Mouse (Mus musculus) urinary bladder, postnatal 36 days (tissue): ENCODE data around the gene Lin54.
A peak's percentile ranks its signal among the peaks of the same experiment; 100 is the strongest.

Source experiments
- DNase-seq, 2 experiments: peaks; one replicate each; pipeline ENCODE4 v3.0.0; 2022; ENCODE audit warnings: low spot score in 2 of 2, mixed read lengths in 1 of 2

Gene Lin54

DNA sequence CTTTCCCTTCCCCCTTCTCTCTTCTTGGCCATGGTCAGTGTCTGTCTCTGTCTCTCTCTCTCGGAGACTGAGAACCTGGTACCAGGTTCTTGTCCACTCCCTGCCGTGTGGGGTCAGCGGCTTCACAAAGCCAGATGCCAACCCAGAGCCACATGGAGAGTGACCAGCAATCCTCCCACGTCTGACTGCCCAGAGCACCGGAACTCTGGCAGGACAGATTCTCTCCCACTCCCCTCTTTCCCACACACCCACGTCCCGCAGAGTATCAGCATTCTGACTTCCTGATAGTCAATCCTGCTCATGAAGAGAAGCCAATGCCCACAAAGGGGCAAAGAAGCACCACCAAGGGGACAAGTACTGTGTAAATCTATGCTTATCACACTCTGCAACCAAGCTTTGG, 76.8 kb downstream of the Lin54 start:
- DNase-seq = no peak

DNA sequence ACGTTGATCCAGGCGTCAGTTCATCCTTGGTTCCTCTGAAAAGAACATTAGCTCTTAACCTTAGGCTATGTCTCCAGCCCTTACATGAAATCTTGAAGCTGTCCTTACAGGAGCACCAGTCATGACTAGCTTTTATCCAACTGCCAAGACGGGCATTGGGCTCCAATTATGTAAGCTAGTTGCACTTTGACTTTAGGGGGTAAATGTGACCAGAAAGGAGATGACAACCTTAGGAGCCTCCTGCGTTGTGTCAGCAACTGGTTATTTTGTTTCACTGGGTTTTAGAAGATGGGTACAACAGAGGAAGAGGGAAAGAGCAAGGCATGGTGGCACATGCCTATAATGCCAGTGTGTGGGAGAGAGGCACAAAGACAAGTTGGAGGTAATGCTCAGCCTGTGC, 81.6 kb downstream of the Lin54 start:
- DNase-seq = no peak

DNA sequence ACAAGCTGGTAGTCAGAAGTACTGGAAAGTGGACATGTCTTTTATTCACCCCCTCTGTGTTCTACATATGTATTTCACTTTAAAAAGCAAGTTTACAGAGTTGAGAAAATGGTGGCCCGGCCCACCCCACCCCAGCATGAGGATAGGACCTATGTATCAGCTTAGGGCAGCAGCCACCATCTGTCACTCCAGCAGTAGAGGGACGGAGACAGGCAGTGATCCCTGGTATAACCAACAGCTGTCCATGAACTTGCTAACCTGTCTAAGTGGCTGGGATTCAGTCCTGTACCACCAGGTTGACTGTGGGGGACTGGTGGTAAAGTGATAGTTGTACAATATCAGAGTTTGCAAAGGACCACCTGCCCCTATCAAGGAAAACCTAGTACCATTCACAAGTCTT, 82.4 kb downstream of the Lin54 start:
- DNase-seq = no peak

DNA sequence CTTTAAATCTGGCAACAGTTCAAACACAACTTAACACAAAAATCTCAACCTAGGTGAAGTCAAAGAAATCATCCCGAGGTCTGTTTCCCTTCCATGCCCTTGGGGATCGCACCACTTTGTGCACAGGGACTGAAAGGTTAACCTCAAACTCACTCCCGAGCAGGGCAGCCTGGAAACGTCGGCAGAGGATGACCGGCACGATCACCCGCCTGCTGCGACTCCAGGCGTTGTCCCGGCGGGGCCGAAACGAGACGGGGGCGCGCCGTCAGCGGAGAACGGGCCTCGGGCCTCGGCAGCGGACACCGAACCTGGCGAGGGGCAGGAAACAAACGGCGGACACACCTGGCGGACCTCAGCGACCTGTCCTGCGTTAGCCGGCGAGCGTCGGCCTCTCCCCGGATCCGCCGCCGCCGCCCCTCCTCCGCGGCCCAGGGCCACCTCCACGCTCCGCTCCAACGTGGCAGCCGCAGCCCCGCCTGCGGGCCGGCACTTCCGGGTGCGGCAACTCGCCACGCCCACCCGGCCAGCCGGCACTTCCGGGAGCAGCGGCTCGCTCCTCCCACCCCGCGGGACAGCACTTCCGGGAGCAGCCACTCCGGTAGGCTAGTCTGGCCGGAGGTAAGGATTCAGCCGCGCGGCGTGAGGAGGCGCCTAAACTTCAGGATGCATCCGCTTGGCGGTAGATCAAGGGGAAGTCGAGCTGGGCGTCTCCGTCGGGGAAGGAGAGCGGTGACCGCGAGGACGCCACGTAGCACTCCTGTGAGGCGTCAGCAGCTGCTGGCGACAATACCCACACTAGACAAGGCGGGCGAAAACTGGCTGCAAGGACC, 84.5 kb downstream of the Lin54 start, which contains the start of gene Sec31a:
Gene Sec31a, minus strand, starts transcription at position 474 of the 830 bp plus-strand sequence.
- DNase-seq = peak; percentile 98

DNA sequence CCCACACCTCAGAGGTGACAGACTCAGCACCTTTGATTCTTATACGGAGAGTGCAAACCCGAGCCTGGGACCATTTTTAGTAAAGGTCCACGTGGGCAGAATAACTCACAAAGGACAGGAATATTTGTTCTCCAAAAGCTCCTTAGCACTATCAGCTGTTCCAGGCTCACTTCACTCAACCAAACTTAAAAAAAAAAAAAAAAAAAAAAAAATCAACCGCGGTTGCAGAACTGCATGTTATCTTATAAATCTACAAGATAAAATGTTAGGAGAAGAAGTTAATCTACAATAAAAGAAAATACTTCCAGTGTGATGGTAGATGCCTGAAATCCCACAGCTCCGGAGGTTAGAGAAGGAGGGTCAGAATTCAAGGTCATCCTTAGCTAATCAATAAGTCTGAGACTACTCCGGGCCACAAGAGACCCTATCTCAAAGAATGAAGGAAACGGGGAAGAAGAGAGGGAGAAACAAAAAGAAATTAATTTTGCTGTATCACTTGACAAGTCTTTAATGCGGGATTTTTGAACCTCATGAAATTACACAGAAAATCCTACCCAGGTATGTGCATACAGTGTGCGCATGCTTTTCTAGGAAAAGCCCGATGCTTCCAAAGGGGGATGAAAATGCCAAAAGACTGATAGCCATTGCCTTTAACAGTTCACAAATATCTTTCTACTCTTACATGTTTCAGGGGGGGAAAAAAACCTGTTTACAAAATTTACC, 85.8 kb downstream of the Lin54 start:
- DNase-seq = no peak

DNA sequence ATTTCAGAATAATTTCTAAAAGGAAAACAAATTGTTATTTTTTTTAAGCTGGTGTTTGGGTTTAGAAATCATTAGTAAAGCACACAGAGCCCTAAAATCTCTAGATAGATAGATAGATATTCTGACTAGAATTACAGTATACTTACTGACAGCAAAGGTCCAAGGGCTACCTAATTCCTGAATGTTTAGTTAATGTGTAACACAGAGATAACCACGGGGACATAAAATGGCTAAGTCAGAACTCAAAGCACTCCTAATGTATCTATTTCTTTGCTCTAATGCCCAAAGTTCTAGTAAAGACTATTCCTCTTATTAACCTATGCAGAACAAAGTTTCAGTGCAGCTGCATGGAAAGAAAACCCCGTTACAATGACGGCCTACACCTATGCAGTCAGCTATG, 87.6 kb downstream of the Lin54 start:
- no peak for DNase-seq

DNA sequence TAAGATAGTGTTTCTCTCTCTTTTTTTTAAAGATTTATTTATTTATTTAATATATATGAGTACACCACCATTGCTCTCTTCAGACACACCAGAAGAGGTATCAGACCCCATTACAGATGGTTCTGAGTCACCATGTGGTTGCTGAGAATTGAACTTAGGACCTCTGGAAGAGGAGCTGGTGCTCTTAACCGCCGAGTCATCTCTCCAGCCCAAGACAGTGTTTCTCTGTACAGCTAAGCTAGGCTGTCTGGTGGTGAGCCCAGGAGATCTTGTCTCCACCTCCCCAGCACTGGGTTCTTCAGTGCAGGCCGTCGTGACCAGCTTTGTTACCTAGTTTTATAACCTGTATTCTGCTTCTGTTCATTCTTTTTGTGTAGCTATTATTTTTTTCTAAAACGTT, 90.2 kb downstream of the Lin54 start:
- DNase-seq = no peak

DNA sequence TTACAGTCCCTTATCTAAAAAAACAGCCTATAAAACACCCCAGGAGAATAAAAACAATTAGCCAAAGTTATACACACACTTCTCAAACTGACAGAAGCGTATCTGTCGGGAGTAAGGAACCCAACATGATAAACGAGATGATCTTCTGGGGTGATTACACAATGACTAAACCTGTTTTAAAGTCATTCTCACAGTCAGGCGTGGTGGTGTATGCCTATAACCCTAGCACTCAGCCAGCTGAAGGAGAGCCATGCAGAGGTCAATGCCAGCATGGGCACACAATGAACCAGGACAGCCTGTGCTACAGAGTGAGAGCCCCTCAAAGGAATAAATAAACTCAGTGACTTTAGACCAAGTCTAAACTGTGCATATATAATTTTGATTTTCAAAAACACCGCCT, 92.0 kb downstream of the Lin54 start:
- no peak for DNase-seq

DNA sequence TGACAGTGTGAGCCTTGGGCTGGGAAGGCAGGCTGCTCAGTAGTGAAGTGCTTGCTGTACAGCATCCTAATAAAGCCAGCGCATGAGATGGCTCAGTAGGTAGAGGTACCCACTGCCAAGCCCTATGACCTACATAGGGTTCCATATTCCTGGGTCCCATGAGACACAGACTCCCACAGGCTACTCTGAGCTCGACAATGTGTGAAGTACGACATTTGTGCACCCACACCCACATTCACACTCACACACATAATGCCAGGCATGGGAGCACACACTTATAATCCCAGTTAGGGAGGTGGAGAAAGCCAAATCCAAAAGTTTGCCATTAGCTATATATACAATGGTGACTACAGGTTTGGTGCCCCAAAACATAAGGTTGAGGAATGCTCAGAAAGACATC, 103.7 kb downstream of the Lin54 start:
- DNase-seq = no peak

DNA sequence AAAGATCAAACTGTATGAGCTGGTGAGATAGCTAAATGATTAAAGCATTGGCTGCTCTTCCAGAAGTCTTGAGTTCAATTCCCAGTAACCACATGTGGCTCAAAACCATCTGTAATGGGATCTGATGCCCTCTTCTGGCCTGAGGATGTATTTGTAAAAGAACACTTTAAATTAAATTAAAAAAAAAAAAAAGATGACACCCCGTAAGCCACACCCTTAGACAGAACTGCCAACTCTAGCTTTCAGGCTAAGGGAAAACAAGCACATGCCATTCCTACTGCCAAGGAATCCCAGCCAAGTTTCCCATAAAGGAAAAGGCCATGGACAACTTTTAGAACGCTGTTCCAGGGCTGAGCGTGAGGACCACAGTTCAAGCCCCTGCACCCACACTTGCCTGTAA, 106.8 kb downstream of the Lin54 start:
- no peak for DNase-seq

DNA sequence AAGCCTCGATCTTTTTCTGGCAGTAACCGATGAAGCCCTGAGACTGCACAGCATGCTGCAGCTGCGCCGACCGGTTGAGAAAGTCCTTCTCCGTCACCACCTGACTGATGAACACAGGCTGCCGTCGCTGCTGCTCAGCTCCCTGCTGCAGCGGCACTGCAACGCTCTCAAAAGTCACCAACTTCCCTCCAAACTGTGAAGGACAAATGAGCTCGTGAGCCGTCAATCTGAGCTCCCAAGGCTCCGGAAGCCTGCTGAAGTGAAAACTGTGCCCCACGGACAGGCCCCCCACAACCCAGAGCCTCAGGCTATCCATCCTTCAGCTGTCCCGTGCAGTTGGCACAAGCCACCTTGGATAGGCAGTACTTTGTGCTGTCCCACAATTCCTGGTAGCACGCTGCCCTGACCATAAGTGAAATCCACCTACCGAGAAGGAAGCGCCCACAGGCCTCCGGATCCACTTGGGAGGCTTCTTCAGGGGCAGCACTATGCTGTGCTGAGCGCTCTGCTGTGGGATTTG, 107.9 kb downstream of the Lin54 start:
- DNase-seq = no peak
